Mouse (Mus musculus): ENCODE data around the gene Gsap. TPM values are rescaled to one million over a fixed set of nuclear protein-coding genes. Genes with fewer than 3 reads are reported as not detected.

The Gsap gene
- polyA plus RNA-seq, 1 experiment from 2014 or later, result 1.8 TPM

GRCm38 (mm10) chr5:21144506-21145169, 41.4 kb upstream of the Gsap start:
- no peak overlapping the region for H3K9ac ChIP-seq (ENCODE audit: low read depth, low read length)
- ATAC-seq (replicated peaks; ENCODE audit: low FRiP score, low read depth), result peak; percentile 98
- H3K27ac ChIP-seq, result peak overlapping the region; percentile 48; the same call in 1 of the 2 replicates
- TF ChIP-seq CTCF (IDR thresholded peaks at IDR 0.05; ENCODE audit: low read depth), result no peak
- H3K4me3 ChIP-seq (replicated peaks; ENCODE audit: low read depth, low read length), result no peak overlapping the region
- WGBS, result 4% methylated on average over 8 of the region's 8 CpGs
- H3K4me1 ChIP-seq (replicated peaks; ENCODE audit: insufficient read depth, low read length), result no peaks in the 10 kb centered on the region
- no peaks in the 10 kb centered on the region for H3K27me3 ChIP-seq (ENCODE audit: insufficient read depth, low read length)
- DNase-seq (ENCODE audit: low spot score), result peak; percentile 95
- H3K36me3 ChIP-seq (ENCODE audit: insufficient read depth, low read length), result no peaks in the 10 kb centered on the region
- H3K9me3 ChIP-seq (replicated peaks; ENCODE audit: low read length), result no peaks in the 10 kb centered on the region
- H3K4me2 ChIP-seq (ENCODE audit: low read length), result no peak overlapping the region

GRCm38 (mm10) chr5:21148358-21148757, 37.7 kb upstream of the Gsap start:
- 73% methylated on average over 3 of the region's 3 CpGs for WGBS
- H3K4me2 ChIP-seq (ENCODE audit: low read length), result no peak overlapping the region
- TF ChIP-seq CTCF (IDR thresholded peaks at IDR 0.05; ENCODE audit: low read depth), result no peak
- no peaks in the 10 kb centered on the region for H3K4me1 ChIP-seq (replicated peaks; ENCODE audit: insufficient read depth, low read length)
- no peaks in the 10 kb centered on the region for H3K36me3 ChIP-seq (ENCODE audit: insufficient read depth, low read length)
- H3K9me3 ChIP-seq (replicated peaks; ENCODE audit: low read length), result no peaks in the 10 kb centered on the region
- H3K27ac ChIP-seq, result no peak overlapping the region
- H3K27me3 ChIP-seq (ENCODE audit: insufficient read depth, low read length), result no peaks in the 10 kb centered on the region
- no peak for ATAC-seq (replicated peaks; ENCODE audit: low FRiP score, low read depth)
- no peak overlapping the region for H3K9ac ChIP-seq (ENCODE audit: low read depth, low read length)
- H3K4me3 ChIP-seq (replicated peaks; ENCODE audit: low read depth, low read length), result no peak overlapping the region
- no peak for DNase-seq (ENCODE audit: low spot score)

GRCm38 (mm10) chr5:21153672-21154071, 32.4 kb upstream of the Gsap start:
- no peak for DNase-seq (ENCODE audit: low spot score)
- peak; percentile 19; the same call in 1 of the 2 replicates for TF ChIP-seq CTCF (IDR thresholded peaks at IDR 0.05; ENCODE audit: low read depth)

GRCm38 (mm10) chr5:21156770-21157169, 29.3 kb upstream of the Gsap start:
- Histone ChIP-seq H3K27ac (no peak overlapping the region), H3K36me3 (ENCODE audit: insufficient read depth, low read length) (no peaks in the 10 kb centered on the region), H3K27me3 (ENCODE audit: insufficient read depth, low read length) (no peaks in the 10 kb centered on the region), H3K9ac (ENCODE audit: low read depth, low read length) (no peak overlapping the region), H3K9me3 (replicated peaks; ENCODE audit: low read length) (no peaks in the 10 kb centered on the region), H3K4me3 (replicated peaks; ENCODE audit: low read depth, low read length) (no peak overlapping the region), H3K4me1 (replicated peaks; ENCODE audit: insufficient read depth, low read length) (no peaks in the 10 kb centered on the region), H3K4me2 (ENCODE audit: low read length) (no peak overlapping the region)
- no peak for ATAC-seq (replicated peaks; ENCODE audit: low FRiP score, low read depth)
- no peak for DNase-seq (ENCODE audit: low spot score)
- WGBS, result 95% methylated on average over 3 of the region's 3 CpGs
- no peak for TF ChIP-seq CTCF (IDR thresholded peaks at IDR 0.05; ENCODE audit: low read depth)

More at GRCm38 (mm10) chr5:21153672-21154071, 32.4 kb upstream of the Gsap start:
- no peak overlapping the region for H3K27ac ChIP-seq
- H3K36me3 ChIP-seq (ENCODE audit: insufficient read depth, low read length), result no peaks in the 10 kb centered on the region
- H3K4me3 ChIP-seq (replicated peaks; ENCODE audit: low read depth, low read length), result no peak overlapping the region
- H3K4me2 ChIP-seq (ENCODE audit: low read length), result no peak overlapping the region
- 79% methylated on average over 1 of the region's 1 CpGs for WGBS
- no peak overlapping the region for H3K9ac ChIP-seq (ENCODE audit: low read depth, low read length)
- no peak for ATAC-seq (replicated peaks; ENCODE audit: low FRiP score, low read depth)
- H3K9me3 ChIP-seq (replicated peaks; ENCODE audit: low read length), result no peaks in the 10 kb centered on the region
- H3K4me1 ChIP-seq (replicated peaks; ENCODE audit: insufficient read depth, low read length), result no peaks in the 10 kb centered on the region
- no peaks in the 10 kb centered on the region for H3K27me3 ChIP-seq (ENCODE audit: insufficient read depth, low read length)

DNA sequence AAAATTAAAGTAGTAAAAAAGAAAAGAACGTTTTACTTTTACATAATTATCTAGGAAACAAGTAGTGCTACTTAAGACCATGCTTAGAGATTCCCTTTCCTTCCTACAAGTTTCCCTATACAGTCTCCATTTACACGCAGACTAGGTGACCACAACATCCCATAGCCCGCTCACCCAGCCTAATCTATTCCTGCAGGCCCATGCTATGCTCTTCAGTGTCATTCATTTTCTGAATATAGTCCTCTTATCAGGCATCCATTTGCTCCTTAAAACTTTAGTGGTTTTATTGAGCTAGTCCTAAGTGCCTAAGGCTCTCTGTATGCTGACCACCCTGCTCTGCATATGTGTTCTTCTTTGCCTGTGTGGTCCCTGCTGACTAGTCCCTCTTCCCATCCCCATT, 26.5 kb upstream of the Gsap start:
- 78% methylated on average over 3 of the region's 3 CpGs for WGBS
- no peak for TF ChIP-seq CTCF (IDR thresholded peaks at IDR 0.05; ENCODE audit: low read depth)
- Histone ChIP-seq H3K4me2 (ENCODE audit: low read length) (no peak overlapping the region), H3K36me3 (ENCODE audit: insufficient read depth, low read length) (no peaks in the 10 kb centered on the region), H3K9ac (ENCODE audit: low read depth, low read length) (no peak overlapping the region), H3K4me1 (replicated peaks; ENCODE audit: insufficient read depth, low read length) (no peaks in the 10 kb centered on the region), H3K27me3 (ENCODE audit: insufficient read depth, low read length) (no peaks in the 10 kb centered on the region), H3K9me3 (replicated peaks; ENCODE audit: low read length) (no peaks in the 10 kb centered on the region), H3K27ac (no peak overlapping the region), H3K4me3 (replicated peaks; ENCODE audit: low read depth, low read length) (no peak overlapping the region)
- DNase-seq (ENCODE audit: low spot score) (no peak), ATAC-seq (replicated peaks; ENCODE audit: low FRiP score, low read depth) (no peak)

- Histone ChIP-seq H3K4me2 (ENCODE audit: low read length) (no peak overlapping the region), H3K36me3 (ENCODE audit: insufficient read depth, low read length) (no peaks in the 10 kb centered on the region), H3K9me3 (replicated peaks; ENCODE audit: low read length) (no peaks in the 10 kb centered on the region), H3K4me1 (replicated peaks; ENCODE audit: insufficient read depth, low read length) (no peaks in the 10 kb centered on the region), H3K27me3 (ENCODE audit: insufficient read depth, low read length) (no peaks in the 10 kb centered on the region), H3K9ac (ENCODE audit: low read depth, low read length) (no peak overlapping the region), H3K4me3 (replicated peaks; ENCODE audit: low read depth, low read length) (no peak overlapping the region), H3K27ac (no peak overlapping the region)
- ATAC-seq (replicated peaks; ENCODE audit: low FRiP score, low read depth) (no peak), DNase-seq (ENCODE audit: low spot score) (no peak)
- TF ChIP-seq CTCF (IDR thresholded peaks at IDR 0.05; ENCODE audit: low read depth), result no peak
- 86% methylated on average over 1 of the region's 1 CpGs for WGBS
These were observed 25.3 kb upstream of the Gsap start for GRCm38 (mm10) chr5:21160781-21161180.

- TF ChIP-seq CTCF (IDR thresholded peaks at IDR 0.05; ENCODE audit: low read depth), result no peak
- Histone ChIP-seq H3K4me3 (replicated peaks; ENCODE audit: low read depth, low read length) (no peak overlapping the region), H3K27me3 (ENCODE audit: insufficient read depth, low read length) (no peaks in the 10 kb centered on the region), H3K27ac (no peak overlapping the region), H3K36me3 (ENCODE audit: insufficient read depth, low read length) (no peaks in the 10 kb centered on the region), H3K9me3 (replicated peaks; ENCODE audit: low read length) (no peaks in the 10 kb centered on the region), H3K4me2 (ENCODE audit: low read length) (no peak overlapping the region), H3K4me1 (replicated peaks; ENCODE audit: insufficient read depth, low read length) (no peaks in the 10 kb centered on the region), H3K9ac (ENCODE audit: low read depth, low read length) (no peak overlapping the region)
- WGBS, result 85% methylated on average over 3 of the region's 3 CpGs
- DNase-seq (ENCODE audit: low spot score) (no peak), ATAC-seq (replicated peaks; ENCODE audit: low FRiP score, low read depth) (no peak)
These were observed 22.6 kb upstream of the Gsap start for GRCm38 (mm10) chr5:21163421-21163820.

Data from kidney, postnatal 0 days (tissue).